Mouse (Mus musculus) right cerebral cortex, postnatal 10 days (tissue): Measurements from ENCODE around the gene Fstl1.

Experiments
- DNase-seq, 2 experiments: peaks; one replicate each; pipeline ENCODE4 v3.0.0; 2021; ENCODE audit warnings: low spot score in 2 of 2

The Fstl1 gene

DNA sequence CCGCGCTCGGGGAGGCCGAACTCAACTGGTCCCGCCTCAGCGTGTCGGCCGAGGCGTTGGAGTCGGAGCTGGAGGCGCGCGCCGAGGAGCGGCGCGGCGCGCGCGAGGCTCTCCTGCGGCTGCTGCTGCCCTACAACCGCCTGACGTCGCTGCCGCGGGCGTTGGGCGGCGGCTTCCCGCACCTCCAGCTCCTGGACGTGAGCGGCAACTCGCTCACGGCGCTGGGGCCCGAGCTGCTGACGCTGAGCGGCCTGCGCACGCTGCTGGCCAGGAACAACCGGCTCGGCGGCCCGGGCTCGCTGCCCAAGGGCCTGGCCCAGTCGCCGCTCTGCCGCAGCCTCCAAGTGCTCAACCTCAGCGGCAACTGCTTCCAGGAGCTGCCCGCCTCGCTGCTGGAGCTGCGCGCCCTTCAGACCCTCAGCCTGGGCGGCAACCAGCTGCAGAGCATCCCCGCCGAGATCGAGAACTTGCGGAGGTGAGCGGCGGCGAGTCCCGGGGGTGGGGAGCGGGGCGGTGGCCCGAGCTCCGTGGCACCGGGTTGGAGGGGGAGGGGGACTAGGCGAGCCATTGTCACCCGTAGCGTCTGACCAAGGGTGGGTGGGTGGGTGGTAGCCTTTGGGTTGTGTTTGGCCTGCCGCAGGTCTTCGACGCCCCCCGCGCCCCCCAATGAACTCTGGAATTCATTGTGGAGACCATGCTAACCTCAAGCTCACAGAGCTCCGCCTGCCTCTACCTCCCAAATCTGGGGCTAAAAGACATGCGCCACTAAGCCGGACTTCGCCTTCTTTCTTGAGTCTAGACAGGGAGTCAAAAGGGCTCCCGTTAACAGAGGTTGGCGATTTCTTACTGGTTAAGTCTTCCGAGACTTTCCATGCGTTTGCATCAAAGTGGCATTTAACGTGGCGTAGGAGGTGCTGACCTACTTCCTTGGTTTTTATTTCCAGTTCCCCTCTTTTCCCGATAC is 92.1 kb downstream of the Fstl1 start:
- DNase-seq: peak in 1 of 2 experiments; percentile 59

DNA sequence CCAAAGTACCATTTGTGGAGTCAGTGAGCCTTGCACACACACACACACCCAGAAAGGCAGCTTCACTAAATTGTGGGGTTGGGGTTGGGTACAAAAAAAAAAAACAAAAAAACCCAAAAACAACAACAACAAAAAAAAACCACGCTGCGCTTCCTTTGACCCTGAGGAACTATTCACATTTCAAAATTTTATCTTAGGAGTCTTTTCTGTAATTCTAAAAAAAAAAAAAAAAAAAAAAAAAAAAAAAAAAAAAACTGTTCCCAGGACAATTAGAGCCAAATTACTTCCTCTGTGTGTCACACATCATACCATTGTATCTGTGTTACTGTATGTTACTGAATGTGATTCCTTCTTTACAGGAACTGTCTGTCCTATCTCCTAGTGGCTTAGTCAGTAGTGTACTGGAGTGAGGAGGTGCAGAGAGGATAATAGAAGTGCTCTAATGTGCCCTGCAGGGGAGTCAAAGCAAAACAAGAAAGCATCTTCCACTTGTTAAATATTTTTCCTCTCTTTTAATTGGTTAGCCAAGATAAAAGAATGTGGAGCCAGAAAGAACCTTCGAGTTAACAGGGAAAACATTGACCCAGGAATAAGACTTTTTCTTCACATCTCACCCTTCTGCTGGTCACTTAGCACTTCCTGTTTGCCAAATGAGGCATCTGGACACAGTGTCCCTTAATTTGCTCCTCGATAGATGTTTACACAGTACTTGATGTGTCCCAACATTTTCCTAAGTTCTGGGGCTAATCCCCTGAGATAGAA is 93.0 kb downstream of the Fstl1 start:
- DNase-seq: no peak

DNA sequence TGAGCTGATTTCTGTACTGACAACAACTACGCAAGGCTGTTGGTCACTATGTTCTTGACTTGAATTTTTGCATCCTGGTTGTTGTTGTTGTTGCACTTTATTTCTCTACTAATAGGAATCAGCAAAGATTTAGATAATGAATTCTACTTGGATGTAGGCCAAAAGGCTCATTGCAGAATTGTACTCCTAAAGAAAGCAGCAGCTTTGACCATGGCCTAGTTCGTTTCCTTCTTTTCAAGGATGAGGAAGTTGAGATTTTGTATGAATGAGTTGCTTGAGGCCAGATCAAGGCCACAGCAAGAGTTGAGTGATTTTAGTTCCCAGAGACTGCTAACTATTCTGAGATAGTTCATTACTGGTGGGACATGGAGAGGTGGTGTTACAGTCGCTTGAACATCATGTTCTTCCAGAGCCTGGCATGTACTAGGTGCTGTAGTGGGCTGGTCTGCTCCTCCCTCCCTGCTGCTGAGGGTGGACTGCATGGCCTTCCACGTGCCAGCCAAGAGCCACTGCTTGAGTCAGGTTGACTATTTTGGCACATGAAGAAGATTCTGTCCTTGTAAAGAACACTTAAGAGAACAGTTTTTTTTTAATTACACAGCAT is 94.5 kb downstream of the Fstl1 start:
- peak; percentile 44 to 59 for DNase-seq

DNA sequence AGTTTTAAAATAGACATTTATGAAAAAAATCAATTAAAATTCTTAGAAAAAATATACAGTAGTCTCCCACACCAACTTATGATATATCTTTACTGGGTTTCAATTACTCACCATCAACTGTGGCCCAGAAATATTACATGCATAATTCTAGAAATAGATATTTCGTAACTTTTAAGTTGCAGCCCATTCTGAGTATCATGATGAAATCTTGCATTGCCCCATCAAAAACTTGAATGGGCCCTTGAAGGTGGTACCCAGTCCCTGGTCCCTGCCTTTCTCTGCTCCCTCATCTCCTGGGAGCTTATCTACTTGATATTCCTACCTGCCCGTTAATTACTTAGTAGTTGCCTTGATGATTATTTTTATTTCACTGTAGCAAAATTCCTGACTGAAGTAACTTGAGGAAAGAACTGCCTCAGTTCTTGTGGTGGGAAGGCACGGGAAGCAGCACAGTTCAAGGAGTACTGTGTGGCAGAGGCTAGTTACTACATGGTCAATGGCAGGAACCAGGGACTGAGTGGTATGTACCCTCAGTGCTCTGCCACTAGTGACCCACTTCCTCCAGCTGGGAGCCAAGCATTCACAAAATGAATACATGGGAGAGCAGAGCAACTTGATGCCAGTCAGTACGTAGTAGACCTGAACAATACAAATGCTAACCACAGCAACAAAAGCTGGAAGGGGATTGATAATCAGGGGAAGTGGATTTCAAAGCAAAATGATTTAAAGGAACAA is 98.0 kb downstream of the Fstl1 start:
- DNase-seq: no peak

DNA sequence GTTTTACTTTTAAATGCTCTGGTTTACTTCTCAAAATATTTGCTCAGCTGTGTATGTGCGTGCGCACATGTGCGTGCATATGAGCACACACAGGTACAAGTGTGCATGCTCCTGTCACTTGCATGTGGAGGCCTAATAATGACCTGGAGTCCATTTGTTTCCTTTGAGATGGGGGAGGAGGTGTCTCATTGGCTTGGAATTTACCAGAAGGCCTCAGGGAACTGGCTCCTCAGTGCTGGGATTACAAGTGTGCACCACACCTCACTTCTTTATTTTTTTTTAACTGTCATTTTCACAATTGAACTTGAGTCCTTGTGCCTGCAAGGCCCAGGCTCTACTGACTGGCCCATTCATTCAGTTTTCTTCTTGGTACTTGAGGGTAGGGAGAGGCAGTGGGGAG is 100.7 kb downstream of the Fstl1 start:
- no peak for DNase-seq

DNA sequence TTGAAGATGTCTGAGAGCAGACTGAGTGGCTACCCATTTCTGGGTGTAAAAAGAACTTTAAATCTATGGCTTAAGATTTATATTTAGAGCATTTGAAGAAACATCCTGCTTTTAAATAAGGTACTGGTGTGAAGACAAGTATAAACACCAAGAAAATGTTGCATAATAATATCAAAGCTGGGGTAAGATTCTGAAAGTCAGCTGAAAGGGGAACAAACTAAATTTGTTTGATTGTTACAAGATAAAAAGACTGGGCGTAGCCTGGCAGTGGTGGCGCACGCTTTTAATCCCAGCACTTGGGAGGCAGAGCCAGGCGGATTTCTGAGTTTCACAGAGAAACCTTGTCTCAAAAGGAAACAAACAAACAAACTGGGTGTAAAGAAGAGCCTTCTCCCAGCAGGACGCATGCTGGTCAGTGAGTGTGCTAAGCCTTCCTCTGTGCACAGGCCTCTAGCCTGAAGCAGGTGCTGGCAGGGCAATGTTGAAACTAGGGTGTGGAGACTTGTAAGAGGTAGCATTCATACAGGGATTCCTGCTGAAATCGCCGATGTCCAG is 102.4 kb downstream of the Fstl1 start:
- DNase-seq: no peak

DNA sequence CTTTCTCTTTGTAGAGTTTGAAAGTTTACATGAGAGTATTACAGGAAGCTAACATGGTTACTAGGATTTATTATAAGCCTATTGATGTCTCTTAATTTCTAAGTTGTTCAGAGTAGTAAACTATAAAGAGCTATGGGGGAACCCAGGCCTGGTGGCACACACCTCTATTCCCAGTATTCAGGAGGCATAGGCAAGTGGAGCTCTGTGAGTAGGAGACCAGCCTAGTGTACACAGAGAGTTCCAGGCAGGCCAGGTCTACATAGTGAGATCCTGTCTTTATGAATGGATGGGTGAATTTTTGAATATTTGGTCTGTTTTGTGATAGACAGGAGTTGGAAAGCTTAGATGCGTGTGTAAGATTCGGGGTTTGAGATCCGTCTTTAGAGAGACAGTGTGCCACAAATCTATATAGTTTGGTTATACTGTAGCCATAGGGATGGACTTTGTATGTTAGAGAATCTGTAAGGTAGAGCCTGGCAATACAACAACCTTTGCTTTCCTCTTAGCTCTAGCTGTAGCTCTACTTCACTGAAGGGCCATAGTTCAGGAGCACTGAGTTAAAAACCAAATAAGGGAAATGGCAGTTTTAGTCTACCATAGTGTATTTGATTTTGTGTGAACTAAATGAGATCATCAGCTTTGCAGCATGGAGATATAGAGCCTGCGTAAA is 103.2 kb downstream of the Fstl1 start:
- no peak for DNase-seq

DNA sequence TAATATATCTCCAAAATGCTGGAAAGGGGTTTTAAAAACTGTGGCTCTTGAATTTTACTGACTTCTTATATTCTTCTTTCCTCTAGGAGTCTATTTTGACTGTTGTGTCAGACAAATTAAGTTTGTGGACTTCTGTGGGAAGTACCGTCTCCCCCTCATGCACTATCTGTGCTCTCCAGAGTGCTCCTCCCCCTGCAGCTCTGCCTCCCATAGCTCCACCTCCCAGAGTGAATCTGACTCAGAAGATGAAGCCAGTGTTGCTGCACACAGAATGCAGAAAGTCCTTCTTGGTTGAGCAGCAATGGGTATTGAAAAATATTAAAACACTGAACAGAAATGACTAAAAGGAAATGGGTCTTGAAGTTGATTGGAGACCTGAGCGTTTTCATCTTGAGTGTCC is 104.5 kb downstream of the Fstl1 start:
- no peak for DNase-seq
